12 mouse cellular contexts compared by ENCODE assay signal in genomic region chr8:26255191-26255669, GRCm38 (mm10).
DNase-seq lines count a peak whose midpoint lies in the region; ATAC-seq and TF ChIP-seq lines count a peak whose summit lies in the region.
"Had no signal": no experiment of that assay in that cellular context is flagged by ENCODE, and none has a peak within 500 bp of the region (broad histone marks: within the 10 kb centered on the region; RNA-seq: fewer than 3 reads in every experiment).

No protein-coding gene starts in this region.

- no peak overlapping the region for H3K9ac ChIP-seq in embryonic facial prominence, embryonic 15.5 days
- no peak overlapping the region for H3K9ac ChIP-seq in hindbrain, postnatal 0 days (replicated peaks; ENCODE audit: low read length)
- H3K9ac ChIP-seq: heart, embryonic 15.5 days; liver, embryonic 15.5 days had no signal

- intact Hi-C loops in left cerebral cortex, postnatal 4 days (cut with DNase I) = no loop called here
- intact Hi-C loops in left cerebral cortex, postnatal 25 days (cut with DNase I) = no loop called here

- no peak overlapping the region for H3K4me2 ChIP-seq in embryonic facial prominence, embryonic 15.5 days (replicated peaks)
- no peak overlapping the region for H3K4me2 ChIP-seq in hindbrain, postnatal 0 days (ENCODE audit: low read depth, low read length)
- H3K4me2 ChIP-seq: heart, embryonic 15.5 days; liver, embryonic 15.5 days had no signal

- no peak overlapping the region for H3K27ac ChIP-seq in embryonic facial prominence, embryonic 15.5 days (replicated peaks)
- no peak overlapping the region for H3K27ac ChIP-seq in hindbrain, postnatal 0 days
- H3K27ac ChIP-seq: heart, embryonic 15.5 days; kidney, postnatal 0 days; liver, embryonic 15.5 days had no signal

- WGBS in embryonic facial prominence, embryonic 15.5 days = 8% methylated on average over 6 of the region's 6 CpGs
- whole genome bisulfite sequencing in hindbrain, postnatal 0 days = 3% methylated on average over 6 of the region's 6 CpGs

- H3K4me3 ChIP-seq in embryonic facial prominence, embryonic 15.5 days (replicated peaks) = no peak overlapping the region
- H3K4me3 ChIP-seq in hindbrain, postnatal 0 days (ENCODE audit: low read length) = no peak overlapping the region
- H3K4me3 ChIP-seq: heart, embryonic 15.5 days; liver, embryonic 15.5 days had no signal

- peak; percentile 59 for DNase-seq in left cerebral cortex, postnatal 4 days
- no peak for DNase-seq in left cerebral cortex, postnatal 25 days (ENCODE audit: low spot score in 2 of 2)
- peak; percentile 82 for DNase-seq in hindbrain, postnatal 0 days (ENCODE audit: low spot score)
- no peak for DNase-seq in urinary bladder, adult 18-20 months (ENCODE audit: low spot score in 2 of 2)
- DNase-seq in thymus, postnatal 0 days (ENCODE audit: low spot score) = no peak
- no peak for DNase-seq in yolk sac, embryonic 10.5 days (ENCODE audit: low spot score)
- DNase-seq: thymus, postnatal 4 days had no signal

- no peaks in the 10 kb centered on the region for H3K4me1 ChIP-seq in embryonic facial prominence, embryonic 15.5 days
- no peaks in the 10 kb centered on the region for H3K4me1 ChIP-seq in hindbrain, postnatal 0 days (ENCODE audit: insufficient read depth, low read length)
- H3K4me1 ChIP-seq: heart, embryonic 15.5 days; liver, embryonic 15.5 days had no signal

- TF ChIP-seq CTCF in hindbrain, postnatal 0 days (IDR thresholded peaks at IDR 0.05; ENCODE audit: low read depth) = no peak

- ATAC-seq in embryonic facial prominence, embryonic 15.5 days (ENCODE audit: insufficient number of reproducible peaks, low FRiP score, low TSS enrichment, low read depth) = peak; percentile 34; the same call in 1 of the 2 replicates
- ATAC-seq in hindbrain, postnatal 0 days = peak; percentile 56; the same call in 1 of the 2 replicates
- ATAC-seq in inflammation-experienced regulatory T-cells, adult 6 months = no peak

- no peaks in the 10 kb centered on the region for H3K27me3 ChIP-seq in embryonic facial prominence, embryonic 15.5 days
- no peaks in the 10 kb centered on the region for H3K27me3 ChIP-seq in hindbrain, postnatal 0 days (ENCODE audit: insufficient read depth, low read length)
- H3K27me3 ChIP-seq: heart, embryonic 15.5 days; liver, embryonic 15.5 days had no signal

- no peaks in the 10 kb centered on the region for H3K36me3 ChIP-seq in embryonic facial prominence, embryonic 15.5 days
- no peaks in the 10 kb centered on the region for H3K36me3 ChIP-seq in hindbrain, postnatal 0 days (ENCODE audit: insufficient read depth, low read length)
- H3K36me3 ChIP-seq: heart, embryonic 15.5 days; liver, embryonic 15.5 days had no signal

- H3K9me3 ChIP-seq in embryonic facial prominence, embryonic 15.5 days (replicated peaks) = no peaks in the 10 kb centered on the region
- H3K9me3 ChIP-seq in hindbrain, postnatal 0 days (ENCODE audit: low read length) = 0 out of 2 replicates have a peak, but pooled peaks cover 8% of the 10 kb centered on the region
- H3K9me3 ChIP-seq: liver, embryonic 15.5 days had no signal

Comparison
In these comparisons a context has a peak if more than half of its experiments do, and no peak if none do; other contexts are left out.
1. DNase-seq: peak in left cerebral cortex, postnatal 4 days (single experiment) and hindbrain, postnatal 0 days (single experiment); none in left cerebral cortex, postnatal 25 days (0 of 2), urinary bladder, adult 18-20 months (0 of 2), thymus, postnatal 0 days (single experiment) and yolk sac, embryonic 10.5 days (single experiment).